Mouse (Mus musculus) G1E (cell line): Measurements from ENCODE around the gene Cox17.

Source experiments
- CTCF ChIP-seq: IDR thresholded peaks from 2 replicates; pipeline ENCODE4 v1.5.1; 2012; ENCODE audit warnings: low read depth, low read length, inconsistent platforms, mixed read lengths
- GATA1 ChIP-seq: IDR thresholded peaks from 2 replicates; pipeline ENCODE4 v1.6.1; 2012; ENCODE audit warnings: borderline replicate concordance, low read length, inconsistent platforms, mixed read lengths
- GATA2 ChIP-seq: IDR thresholded peaks from 2 replicates; pipeline ENCODE4 v1.6.1; 2012; ENCODE audit warnings: low read depth, low read length, inconsistent platforms, borderline replicate concordance
- POLR2AphosphoS5 ChIP-seq: IDR thresholded peaks from 2 replicates; pipeline ENCODE4 v1.6.1; 2012; ENCODE audit warnings: low read depth, low read length, inconsistent platforms; ENCODE audit not compliant: insufficient replicate concordance
- TAL1 ChIP-seq: conservative IDR thresholded peaks from 2 replicates; pipeline ENCODE4 v1.6.1; 2012; ENCODE audit warnings: low read depth, low read length, inconsistent platforms, mixed read lengths

DNA sequence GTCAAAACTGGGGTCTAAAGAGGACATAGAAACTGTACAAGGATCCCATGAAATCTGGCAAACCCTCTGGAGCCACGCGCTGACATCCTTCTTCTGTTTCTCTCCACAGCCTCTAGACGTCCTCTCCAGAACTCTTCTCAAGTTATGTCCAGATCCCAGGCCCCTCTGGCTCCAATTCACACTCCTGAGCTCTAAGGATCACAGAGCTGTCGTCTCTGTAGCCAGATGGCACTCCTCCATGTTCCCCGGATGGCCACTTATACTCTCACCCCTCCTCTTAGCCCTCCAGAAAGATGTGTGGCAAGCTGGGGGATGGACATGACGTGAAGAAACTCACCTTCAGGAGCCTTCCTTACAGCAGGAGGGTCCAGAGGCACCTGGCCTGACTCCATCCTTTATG is 30.8 kb downstream of the Cox17 start:
- no peak for TF ChIP-seq CTCF
- no peak for TF ChIP-seq TAL1
- TF ChIP-seq POLR2AphosphoS5, result no peak
- no peak for TF ChIP-seq GATA1
- TF ChIP-seq GATA2, result no peak
